Mouse (Mus musculus) c-Kit-negative CD71-positive TER-119-positive erythroid progenitor cells, embryonic 14.5 days (primary cell): ENCODE data around the gene Rufy2.

ENCODE experiments used
- DNase-seq: peaks from one replicate; pipeline ENCODE4 v3.0.0-alpha.2; 2013; ENCODE audit warnings: low read depth, low spot score

Gene Rufy2

DNA sequence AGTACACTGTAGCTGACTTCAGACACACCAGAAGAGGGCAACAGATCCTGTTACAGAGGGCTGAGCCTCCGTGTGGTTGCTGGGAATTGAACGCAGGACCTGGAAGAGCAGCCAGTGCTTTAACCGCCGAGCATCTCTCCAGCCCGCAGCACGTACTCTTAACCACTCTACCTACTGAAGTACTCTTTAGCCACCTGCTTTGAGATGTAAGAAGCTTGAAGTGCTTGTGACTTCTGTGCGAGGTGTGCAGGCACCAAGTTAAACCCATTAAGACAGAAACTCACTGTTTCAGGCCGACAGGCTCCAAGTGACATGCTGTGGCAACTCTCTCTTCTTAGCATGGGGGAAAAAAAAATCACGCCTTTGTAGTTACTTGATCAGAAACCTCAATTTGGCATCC, 34.1 kb downstream of the Rufy2 start:
- DNase-seq: no peak

- no peak for DNase-seq
Measured at GRCm38 (mm10) chr10:63019304-63019703, 39.3 kb downstream of the Rufy2 start.

DNA sequence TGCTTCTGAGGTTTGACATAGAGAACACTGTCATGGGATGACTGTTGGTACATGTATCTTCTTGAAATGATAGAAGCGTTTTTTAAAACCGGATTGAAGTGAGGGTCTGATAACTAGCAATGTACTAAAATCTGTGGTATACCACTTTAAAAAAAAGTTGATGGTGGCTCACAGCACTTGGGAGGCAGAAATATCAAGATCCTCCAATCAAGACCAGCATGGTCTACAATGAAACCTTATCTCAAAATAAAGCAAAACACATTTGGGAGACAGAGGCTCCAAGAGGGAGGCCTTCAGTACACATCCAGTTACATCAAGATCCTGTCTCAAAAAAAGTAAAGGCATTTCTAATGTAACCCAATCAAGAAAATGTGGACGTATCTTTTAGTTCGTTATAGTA, 41.7 kb downstream of the Rufy2 start:
- no peak for DNase-seq

- DNase-seq: peak; percentile 16
Measured at GRCm38 (mm10) chr10:63022541-63023120, 42.6 kb downstream of the Rufy2 start.

DNA sequence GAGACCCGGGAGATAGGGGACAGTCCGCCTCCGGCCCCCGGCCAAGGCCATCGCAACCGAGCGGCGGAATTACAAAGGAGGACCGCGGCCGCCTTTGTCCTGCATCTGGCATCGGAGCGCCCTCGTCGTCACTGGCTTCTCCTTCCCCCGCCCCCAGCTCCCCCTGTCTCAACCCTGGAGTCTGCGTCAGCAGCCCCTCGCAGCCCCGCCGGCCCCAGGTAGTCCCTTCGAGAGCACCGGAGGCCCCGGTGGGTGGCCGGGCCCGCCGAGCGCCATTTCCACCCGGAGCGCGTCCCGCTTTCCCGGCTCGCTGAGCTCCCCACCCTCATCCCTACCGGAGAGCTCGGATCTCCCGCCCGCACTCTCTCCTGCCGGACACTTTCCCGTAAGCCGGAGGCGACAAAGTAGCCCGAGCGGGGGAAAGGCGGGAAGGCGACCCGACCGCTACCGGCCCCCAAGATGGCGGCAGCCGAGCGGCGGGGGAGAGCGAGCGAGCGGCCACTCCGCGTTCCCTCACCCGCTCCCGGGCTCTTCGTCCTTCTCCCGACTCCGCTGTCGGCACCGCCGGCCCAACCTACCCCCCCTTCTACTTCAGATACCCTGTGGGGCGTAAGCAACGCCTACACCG, 43.2 kb downstream of the Rufy2 start:
- DNase-seq: no peak

GRCm38 (mm10) chr10:63023749-63024579, 43.9 kb downstream of the Rufy2 start, which contains the start of the genes Hnrnph3 and Pbld2:
Gene Hnrnph3 (minus strand): TSS chr10:63024217.
Gene Pbld2 (plus strand): TSS chr10:63024315.
- peak; percentile 83 for DNase-seq

- no peak for DNase-seq
Measured at GRCm38 (mm10) chr10:63024580-63024910, 44.5 kb downstream of the Rufy2 start.

- no peak for DNase-seq
Measured at GRCm38 (mm10) chr10:63025016-63025415, 45.0 kb downstream of the Rufy2 start.

DNA sequence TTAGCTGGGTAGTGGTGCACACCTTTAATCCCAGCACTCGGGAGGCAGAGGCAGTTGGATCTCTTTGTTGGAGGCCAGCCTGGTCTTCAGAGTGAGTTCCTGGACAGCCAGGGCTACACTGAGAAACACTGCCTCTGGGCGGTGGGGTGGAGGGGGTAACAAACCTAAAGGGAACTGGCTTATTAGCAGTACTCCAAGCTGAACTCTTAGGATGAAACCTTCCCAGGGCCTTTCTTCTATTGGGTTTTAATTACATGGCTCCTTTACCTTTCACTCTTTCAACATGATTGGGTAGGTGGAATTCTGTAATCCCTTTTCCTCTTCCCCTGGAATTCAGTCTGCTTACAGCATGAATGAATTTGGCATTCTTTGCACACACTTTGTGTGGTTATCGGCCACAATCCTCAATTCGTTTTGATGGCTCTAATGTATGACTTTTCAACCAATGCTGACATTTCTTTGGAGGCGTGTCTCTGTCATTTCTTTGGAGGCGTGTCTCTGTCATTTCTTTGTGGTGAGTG, 45.5 kb downstream of the Rufy2 start:
- DNase-seq: no peak

GRCm38 (mm10) chr10:63026156-63026794, 46.3 kb downstream of the Rufy2 start:
- no peak for DNase-seq

DNA sequence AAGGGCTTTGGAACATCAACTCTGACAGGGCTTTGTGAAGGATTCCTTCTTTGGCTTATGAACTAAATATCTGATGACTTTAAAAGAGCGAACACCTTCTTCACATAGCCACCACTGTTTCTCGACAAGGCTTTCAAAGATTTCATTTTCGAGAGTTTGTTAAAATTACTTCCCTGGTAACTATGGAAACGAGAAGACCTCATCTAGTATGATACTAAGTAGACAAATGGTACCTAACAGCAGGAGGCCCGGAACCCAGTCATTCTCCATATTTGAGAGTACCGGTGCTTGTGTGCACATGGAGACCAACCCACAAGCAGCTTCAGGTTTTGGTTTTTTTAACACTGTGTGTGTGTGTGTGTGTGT, 46.8 kb downstream of the Rufy2 start:
- DNase-seq: no peak

DNA sequence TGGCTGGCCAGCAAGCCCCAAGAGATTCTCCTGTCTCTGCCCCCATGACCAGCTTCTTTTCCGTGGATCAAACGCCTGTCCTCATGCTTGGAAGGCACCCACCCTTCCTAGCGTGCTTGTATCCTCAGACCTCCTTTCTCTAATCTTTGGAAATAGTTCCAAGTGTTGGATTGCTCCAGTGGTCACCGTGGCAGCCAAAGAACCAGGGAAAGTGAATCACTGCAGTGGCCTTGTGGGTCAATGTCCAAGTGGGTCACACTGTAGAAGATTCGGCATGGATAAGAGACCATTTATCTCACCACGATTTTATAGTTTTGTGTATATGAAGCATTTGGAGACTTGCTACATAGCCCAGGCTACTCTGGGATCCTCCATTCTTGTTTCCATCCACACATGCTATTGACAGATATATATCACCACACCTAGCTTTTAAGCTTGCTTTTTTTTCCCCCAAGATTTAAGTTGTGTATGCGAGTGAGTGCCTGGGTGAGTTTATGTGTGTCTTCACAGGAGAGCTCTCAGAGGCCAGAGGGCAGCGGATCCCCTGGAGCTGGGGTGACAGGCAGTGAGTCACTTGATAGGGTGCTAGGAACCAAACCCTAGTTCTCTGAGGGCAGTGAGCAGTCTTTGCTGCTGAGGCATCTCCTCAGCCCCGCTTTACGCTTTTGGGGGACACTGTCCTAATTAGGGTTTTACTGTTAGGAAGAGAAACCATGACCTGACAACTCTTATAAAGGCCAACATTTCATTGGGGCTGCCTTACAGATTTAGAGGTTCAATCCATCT, 47.5 kb downstream of the Rufy2 start:
- no peak for DNase-seq

- no peak for DNase-seq
Measured at GRCm38 (mm10) chr10:63028396-63028795, 48.4 kb downstream of the Rufy2 start.

DNA sequence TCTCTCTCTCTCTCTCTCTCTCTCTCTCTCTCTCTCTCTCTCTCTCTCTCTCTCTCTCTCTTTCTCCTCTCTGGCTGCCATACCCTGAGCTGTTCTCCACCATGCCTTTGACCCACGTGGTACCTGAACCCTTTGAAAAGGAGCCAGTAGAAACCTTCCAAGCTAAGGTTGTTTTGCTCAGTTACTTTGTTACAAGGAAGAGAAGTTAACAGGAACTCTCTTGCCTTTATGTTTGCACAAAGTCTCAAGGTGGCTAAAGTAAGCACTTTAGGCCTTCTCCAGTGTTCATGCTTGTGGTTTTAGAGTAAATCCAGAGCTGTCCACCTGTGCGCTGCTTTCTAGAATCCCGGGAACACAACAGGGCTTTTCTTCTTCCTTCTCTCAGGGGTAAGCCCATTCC, 52.2 kb downstream of the Rufy2 start:
- no peak for DNase-seq

DNA sequence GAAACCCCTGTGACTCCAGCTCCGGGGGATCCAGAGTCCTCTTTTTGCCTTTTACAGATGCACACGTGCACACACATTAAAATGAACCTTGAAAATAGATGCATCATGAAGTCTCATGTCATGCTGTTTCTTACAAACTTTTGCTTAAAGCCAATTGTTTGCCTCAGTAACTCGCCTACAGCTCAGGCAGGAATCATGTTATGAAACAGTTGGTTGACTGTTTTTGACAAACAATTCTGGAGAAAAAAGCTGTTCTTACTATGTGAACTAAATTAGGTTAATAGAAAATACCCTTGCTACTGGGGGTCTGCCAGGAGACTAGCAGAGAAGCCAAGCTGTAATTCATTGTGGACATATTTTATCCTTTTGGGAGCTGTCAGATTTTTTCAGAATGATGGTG, 52.9 kb downstream of the Rufy2 start:
- DNase-seq: no peak

DNA sequence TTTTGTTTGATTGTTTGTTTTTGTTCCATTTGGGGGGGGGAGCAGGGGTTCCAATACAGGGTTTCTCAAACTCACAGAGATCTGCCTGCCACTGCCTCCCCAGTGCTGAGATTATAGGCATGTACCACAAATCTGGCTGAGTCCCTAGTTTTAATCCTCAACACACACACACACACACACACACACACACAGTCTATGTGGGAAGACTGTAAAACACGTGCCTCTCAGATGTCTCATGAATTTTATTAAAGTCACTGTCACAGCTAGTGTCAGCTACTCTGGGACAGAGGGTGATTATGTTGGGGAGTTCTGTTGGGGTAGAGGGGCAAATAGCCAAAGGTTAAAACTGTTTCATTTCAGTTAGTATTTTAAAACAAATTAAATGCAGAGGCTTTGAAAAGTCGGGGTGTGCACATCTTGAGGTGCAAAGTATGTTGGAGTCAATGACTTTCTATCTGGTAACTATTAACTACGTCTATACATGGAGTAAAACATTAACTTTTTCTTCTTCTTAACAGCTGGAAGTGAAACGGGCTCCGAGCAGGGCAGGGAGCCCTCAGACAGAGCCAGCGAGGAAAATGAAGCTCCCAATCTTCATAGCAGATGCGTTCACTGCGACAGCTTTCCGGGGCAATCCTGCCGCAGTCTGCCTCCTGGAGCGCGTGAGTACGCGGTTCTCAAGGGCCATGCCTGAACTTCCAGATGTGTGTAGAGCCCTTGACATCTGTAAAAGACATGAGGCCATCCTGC, 58.7 kb downstream of the Rufy2 start:
- DNase-seq: no peak

- DNase-seq: no peak
Measured at GRCm38 (mm10) chr10:63039867-63040628, 60.0 kb downstream of the Rufy2 start.

DNA sequence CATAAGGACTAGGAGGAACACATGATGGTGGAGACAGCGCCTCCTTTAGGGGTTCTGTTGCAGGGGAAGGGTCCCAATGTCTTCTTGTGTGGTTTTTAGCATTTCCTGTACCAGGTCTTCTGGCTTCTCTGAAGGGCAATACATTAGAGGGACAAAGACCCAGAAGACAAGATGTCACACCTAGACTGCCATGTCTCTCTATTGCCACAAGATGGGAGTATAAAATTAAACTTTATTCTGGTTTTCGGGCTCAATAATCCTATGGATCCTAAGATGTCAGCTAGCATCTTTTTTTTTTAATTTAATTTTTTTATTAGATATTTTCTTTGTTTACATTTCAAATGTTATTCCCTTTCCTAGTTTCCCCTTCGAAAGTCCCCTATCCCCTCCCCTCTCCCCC, 63.1 kb downstream of the Rufy2 start:
- DNase-seq: no peak

GRCm38 (mm10) chr10:63047751-63048150, 67.7 kb downstream of the Rufy2 start:
- DNase-seq: no peak

GRCm38 (mm10) chr10:63049106-63049505, 69.1 kb downstream of the Rufy2 start:
- DNase-seq: no peak
